Mouse (Mus musculus) spleen, adult 2 months (tissue): ENCODE measurements around the gene Melk. TPM values are rescaled to one million over a fixed set of nuclear protein-coding genes. Genes with fewer than 3 reads are reported as not detected.

Source experiments
- DNase-seq, 2 experiments: peaks; one replicate each; pipeline versions ENCODE4 v3.0.0 to v3.0.0-alpha.2; 2012 to 2021; ENCODE audit warnings: low spot score in 2 of 2, low read depth in 1 of 2
- H3K27ac ChIP-seq: fragments of 200-500 bp; 2 replicates; pipeline ENCODE4 v1.5.1; 2012; ENCODE audit warnings: low read length, inconsistent platforms; ENCODE audit not compliant: insufficient read depth
- H3K27me3 ChIP-seq: fragments of 200-500 bp; 2 replicates; pipeline ENCODE4 v1.6.1; 2012; ENCODE audit warnings: mild to moderate bottlenecking, moderate library complexity, low read length, inconsistent platforms; ENCODE audit not compliant: control insufficient read depth, insufficient read depth
- H3K36me3 ChIP-seq: fragments of 200-500 bp; 2 replicates; pipeline ENCODE4 v1.6.1; 2012; ENCODE audit warnings: mild to moderate bottlenecking, low read length, inconsistent platforms; ENCODE audit not compliant: control insufficient read depth, insufficient read depth
- H3K4me1 ChIP-seq: fragments of 200-500 bp; 2 replicates; pipeline ENCODE4 v1.6.1; 2011; ENCODE audit warnings: inconsistent platforms; ENCODE audit not compliant: control insufficient read depth, insufficient read depth, insufficient read length
- H3K4me3 ChIP-seq: fragments of 200-500 bp; 2 replicates; pipeline ENCODE4 v1.5.1; 2011; ENCODE audit warnings: mild to moderate bottlenecking, inconsistent platforms; ENCODE audit not compliant: insufficient read depth, insufficient read length; ENCODE audit errors: extremely low read depth
- CTCF ChIP-seq: fragments of 200-500 bp; IDR thresholded peaks from 2 replicates; pipeline ENCODE4 v1.5.1; 2011; ENCODE audit warnings: mild to moderate bottlenecking, inconsistent platforms; ENCODE audit not compliant: insufficient read depth, insufficient read length, insufficient replicate concordance; ENCODE audit errors: extremely low read depth
- POLR2A ChIP-seq: fragments of 200-500 bp; IDR thresholded peaks from 2 replicates; pipeline ENCODE4 v1.6.1; 2011; ENCODE audit warnings: low read depth, low read length, inconsistent platforms
- WGBS: fragments of 180-500 bp; shearing (Covaris S2); methylation state at CpG from one replicate; pipeline ENCODE4 v1.1.7; 2018; 5-methylcytosine and 5-hydroxymethylcytosine counted together
- polyA plus RNA-seq: library from polyadenylated mRNA; depleted of rRNA; stranded (reverse); fragments of >200 nt; gene quantifications from 2 replicates; pipeline ENCODE4 v1.2.3, GENCODE M21; 2012; rRNA removed

The Melk gene
- 1.1 and 1.2 TPM in 2 replicates for polyA plus RNA-seq

GRCm38 (mm10) chr4:44300781-44301750, at the start of gene Melk:
TSS of gene Melk (plus strand) at chr4:44300876.
- H3K36me3 ChIP-seq, result no peaks in the 10 kb centered on the region
- H3K27ac ChIP-seq, result no peak within 1 kb of the TSS
- TF ChIP-seq CTCF (no peak), POLR2A (no peak)
- H3K4me1 ChIP-seq, result peaks cover 2% of the 10 kb centered on the region; the same call in 1 of the 2 replicates
- peak within 1 kb of the TSS; percentile 86 for H3K4me3 ChIP-seq
- no peaks in the 10 kb centered on the region for H3K27me3 ChIP-seq
- DNase-seq, result peak; percentile 32 to 61
- 3% methylated on average over 41 of the region's 41 CpGs for whole genome bisulfite sequencing

- no peak for DNase-seq
- no peak for TF ChIP-seq POLR2A
- no peak for TF ChIP-seq CTCF
- Histone ChIP-seq H3K4me3 (no peak overlapping the region), H3K36me3 (no peaks in the 10 kb centered on the region), H3K27ac (no peak overlapping the region), H3K27me3 (peaks cover 6% of the 10 kb centered on the region; the same call in 1 of the 2 replicates), H3K4me1 (no peaks in the 10 kb centered on the region)
- 87% methylated on average over 5 of the region's 5 CpGs for WGBS
Observed at GRCm38 (mm10) chr4:44251521-44251920, 49.2 kb upstream of the Melk start.

GRCm38 (mm10) chr4:44251966-44252916, 48.4 kb upstream of the Melk start:
- no peak overlapping the region for H3K27ac ChIP-seq
- no peak overlapping the region for H3K4me3 ChIP-seq
- no peak for DNase-seq
- 17% methylated on average over 13 of the region's 13 CpGs for WGBS
- TF ChIP-seq CTCF (no peak), POLR2A (no peak)
- H3K27me3 ChIP-seq, result peaks cover 6% of the 10 kb centered on the region; the same call in 1 of the 2 replicates
- H3K36me3 ChIP-seq, result no peaks in the 10 kb centered on the region
- H3K4me1 ChIP-seq, result no peaks in the 10 kb centered on the region

GRCm38 (mm10) chr4:44253191-44253590, 47.5 kb upstream of the Melk start:
- DNase-seq, result no peak
- Histone ChIP-seq H3K27ac (no peak overlapping the region), H3K27me3 (peaks cover 4% of the 10 kb centered on the region; the same call in 1 of the 2 replicates), H3K36me3 (no peaks in the 10 kb centered on the region), H3K4me3 (no peak overlapping the region), H3K4me1 (no peaks in the 10 kb centered on the region)
- no peak for TF ChIP-seq POLR2A
- no peak for TF ChIP-seq CTCF
- WGBS, result 17% methylated on average over 6 of the region's 6 CpGs

GRCm38 (mm10) chr4:44254579-44254978, 46.1 kb upstream of the Melk start:
- no peak overlapping the region for H3K27ac ChIP-seq
- H3K27me3 ChIP-seq, result peaks cover 4% of the 10 kb centered on the region; the same call in 1 of the 2 replicates
- no peaks in the 10 kb centered on the region for H3K36me3 ChIP-seq
- H3K4me1 ChIP-seq, result no peaks in the 10 kb centered on the region
- 71% methylated on average over 5 of the region's 5 CpGs for WGBS
- DNase-seq, result no peak
- no peak overlapping the region for H3K4me3 ChIP-seq
- no peak for TF ChIP-seq CTCF

- Histone ChIP-seq H3K27me3 (no peaks in the 10 kb centered on the region), H3K4me1 (no peaks in the 10 kb centered on the region), H3K36me3 (no peaks in the 10 kb centered on the region), H3K27ac (no peak overlapping the region), H3K4me3 (no peak overlapping the region)
- WGBS, result 90% methylated on average over 4 of the region's 4 CpGs
- TF ChIP-seq CTCF (no peak), POLR2A (no peak)
- DNase-seq, result no peak
Observed at GRCm38 (mm10) chr4:44259126-44259525, 41.5 kb upstream of the Melk start.
